Mouse (Mus musculus) Patski (cell line): Measurements from ENCODE around the gene Wfdc15a. TPM values are rescaled to one million over a fixed set of nuclear protein-coding genes. Genes with fewer than 3 reads are reported as not detected.
A peak's percentile ranks its signal among the peaks of the same experiment; 100 is the strongest.

Experiments
- ATAC-seq: fragments of 100-300 bp; one replicate; pipeline ENCODE4 v1.8.0; 2021
- CTCF ChIA-PET: fragments of 350-600 bp; sonication (Branson Sonifier 250); formaldehyde crosslinking; loops from one replicate; lab custom pipeline; 2022; ENCODE audit warnings: inconsistent platforms; lab: Charles Lee
- POLR2A ChIA-PET: fragments of 350-600 bp; sonication (Branson Sonifier 250); formaldehyde crosslinking; loops from one replicate; lab custom pipeline; 2022; ENCODE audit warnings: antibody characterized with exemption, inconsistent platforms; lab: Charles Lee
- DNase-seq: peaks from one replicate; pipeline ENCODE4 v3.0.0-alpha.2; 2011; ENCODE audit warnings: low read depth, low spot score
- H3K27me3 ChIP-seq: fragments of 371-371 bp; one replicate; pipeline ENCODE4 v1.5.1; 2021
- CTCF ChIP-seq: fragments of 100-300 bp; IDR thresholded peaks from one replicate; pipeline ENCODE4 v1.5.1; 2021
- in situ Hi-C: fragments of 300-500 bp; cut with MboI; formaldehyde crosslinking; loops from 3 replicates; pipeline ENCODE4 v1.11.1; 2018; ENCODE audit warnings: low pct_unique_long_range_greater_than_20kb, mixed read lengths
- polyA plus RNA-seq: library from polyadenylated mRNA; unstranded; gene quantifications from one replicate; pipeline ENCODE4 v1.2.3, GENCODE M21; 2021

Gene Wfdc15a
- polyA plus RNA-seq, 1 experiment from 2014 or later: not detected

DNA sequence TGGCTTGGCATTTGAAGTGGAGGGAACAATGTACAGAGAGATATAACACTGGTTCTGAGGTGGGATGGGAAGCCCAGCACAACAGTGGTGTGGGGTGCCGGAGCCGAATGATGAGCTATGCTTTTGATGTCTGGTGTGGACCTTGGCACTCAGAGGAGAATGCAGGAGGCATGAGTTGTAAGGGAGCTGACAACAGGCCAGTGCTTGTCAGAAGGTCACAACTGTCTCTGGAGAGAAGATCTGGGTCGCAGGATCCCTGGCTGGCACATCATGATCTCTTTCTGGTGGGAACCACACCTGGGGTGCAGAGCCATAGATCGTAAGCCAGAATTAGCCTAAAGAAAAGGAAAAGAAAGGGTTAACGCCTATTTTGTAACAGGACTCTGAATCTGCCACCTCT is 22.1 kb downstream of the Wfdc15a start:
- DNase-seq: no peak
- ChIA-PET CTCF (interaction anchor here (2.7 kb wide), 1 partner anchor 51 kb away, joined by 9 read pairs; no protein-coding TSS in a partner anchor), POLR2A (no interaction called here)
- in situ Hi-C loops: no loop called here
- ATAC-seq: no peak
- no peaks in the 10 kb centered on the region for H3K27me3 ChIP-seq
- no peak for TF ChIP-seq CTCF

- CTCF ChIA-PET: interaction anchor here (0.7 to 1.5 kb wide), 5 partner anchors 12 to 57 kb away, joined by 3 to 4 read pairs (median 3); no protein-coding TSS in a partner anchor
- in situ Hi-C loops: no loop called here
- ATAC-seq (no peak), DNase-seq (no peak)
- H3K27me3 ChIP-seq: no peaks in the 10 kb centered on the region
- POLR2A ChIA-PET: no interaction called here
- no peak for TF ChIP-seq CTCF
Observed at GRCm38 (mm10) chr2:164175850-164176249, 24.1 kb downstream of the Wfdc15a start.

DNA sequence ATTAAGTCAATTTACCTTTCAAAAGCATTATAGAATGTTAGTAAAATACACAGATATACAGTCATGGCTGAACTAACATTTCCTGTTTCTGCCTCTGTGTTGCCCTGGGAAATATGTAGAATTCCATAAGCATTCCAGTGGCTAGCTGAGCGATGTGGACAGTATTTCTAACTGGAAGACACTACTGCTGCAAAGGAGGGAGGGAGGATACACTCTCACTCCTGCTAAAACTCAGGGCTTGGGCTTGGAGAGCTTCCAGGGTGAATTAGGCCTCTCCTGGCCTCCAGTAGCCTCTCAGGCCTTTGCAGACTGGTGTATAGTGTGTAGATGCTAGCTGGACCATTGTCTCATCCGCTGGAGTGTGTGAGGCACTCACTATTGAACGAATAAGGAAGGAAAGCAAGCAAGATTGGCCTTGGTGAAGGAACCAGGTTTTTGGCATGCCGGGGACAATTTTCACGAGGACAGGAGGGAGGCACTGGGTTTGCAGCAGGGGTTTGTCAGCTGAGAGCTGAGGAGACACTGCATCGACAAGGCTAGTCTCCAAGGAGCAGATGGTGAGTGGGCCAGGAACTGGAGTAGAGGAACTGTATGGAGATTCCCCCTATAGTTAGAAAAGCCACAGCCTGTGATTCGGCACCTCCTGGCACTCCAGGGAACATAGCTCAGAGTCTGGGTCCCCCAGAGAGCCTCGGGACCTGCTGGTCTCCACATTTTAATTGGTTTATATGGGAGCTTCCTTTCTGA is 25.1 kb downstream of the Wfdc15a start:
- POLR2A ChIA-PET: no interaction called here
- DNase-seq (no peak), ATAC-seq (peak; percentile 47)
- CTCF ChIA-PET: interaction anchor here (1.0 to 1.5 kb wide), 3 partner anchors 13 to 56 kb away, joined by 3 to 4 read pairs (median 3); no protein-coding TSS in a partner anchor
- no peaks in the 10 kb centered on the region for H3K27me3 ChIP-seq
- TF ChIP-seq CTCF: no peak
- in situ Hi-C loops: no loop called here

DNA sequence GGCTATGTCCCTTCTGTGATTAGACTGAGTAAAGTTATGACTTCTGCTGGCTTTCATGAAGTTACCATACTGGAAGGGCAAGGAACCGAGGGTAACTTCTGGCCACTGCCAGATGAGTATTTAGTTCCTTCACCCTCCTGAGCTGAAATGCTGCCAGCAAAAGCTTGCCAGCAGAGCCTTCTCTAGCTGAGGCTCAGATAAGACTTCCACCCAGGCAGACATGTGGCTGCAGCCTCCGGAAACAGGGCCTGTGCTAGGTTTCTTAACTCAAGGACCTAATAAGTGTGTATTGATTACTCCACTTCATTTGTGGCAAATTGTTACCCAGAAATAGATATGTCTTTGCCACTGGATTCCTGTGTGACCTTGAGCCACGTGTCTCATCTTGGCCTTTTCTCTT is 26.5 kb downstream of the Wfdc15a start:
- H3K27me3 ChIP-seq: no peaks in the 10 kb centered on the region
- ChIA-PET CTCF (no interaction called here), POLR2A (no interaction called here)
- ATAC-seq: no peak
- no peak for TF ChIP-seq CTCF
- in situ Hi-C loops: no loop called here
- no peak for DNase-seq

GRCm38 (mm10) chr2:164170902-164171301 is 29.0 kb downstream of the Wfdc15a start, which contains the start of gene Kcns1:
TSS of gene Kcns1 (minus strand) at chr2:164171113.
- no peak for TF ChIP-seq CTCF
- in situ Hi-C loops: no loop called here
- ATAC-seq (no peak), DNase-seq (no peak)
- POLR2A ChIA-PET: no interaction called here
- H3K27me3 ChIP-seq: no peaks in the 10 kb centered on the region
- CTCF ChIA-PET: no interaction called here

- CTCF ChIA-PET: no interaction called here
Observed at GRCm38 (mm10) chr2:164170326-164170725, 29.6 kb downstream of the Wfdc15a start.

GRCm38 (mm10) chr2:164168571-164168946 is 31.4 kb downstream of the Wfdc15a start:
- in situ Hi-C loops: no loop called here
- no peak for ATAC-seq

More at GRCm38 (mm10) chr2:164170326-164170725, 29.6 kb downstream of the Wfdc15a start:
- ATAC-seq (no peak), DNase-seq (no peak)
- in situ Hi-C loops: no loop called here
- POLR2A ChIA-PET: interaction anchor here (0.9 kb wide), 1 partner anchor 15 kb away, joined by 3 read pairs; no protein-coding TSS in a partner anchor
- TF ChIP-seq CTCF: no peak
- H3K27me3 ChIP-seq: no peaks in the 10 kb centered on the region

GRCm38 (mm10) chr2:164167752-164168570 is 32.0 kb downstream of the Wfdc15a start:
- no peak for DNase-seq
- in situ Hi-C loops: no loop called here
- ChIA-PET POLR2A (no interaction called here), CTCF (no interaction called here)
- no peak for ATAC-seq
- H3K27me3 ChIP-seq: no peaks in the 10 kb centered on the region
- TF ChIP-seq CTCF: no peak

More at GRCm38 (mm10) chr2:164168571-164168946, 31.4 kb downstream of the Wfdc15a start:
- no peaks in the 10 kb centered on the region for H3K27me3 ChIP-seq
- ChIA-PET POLR2A (no interaction called here), CTCF (no interaction called here)
- no peak for DNase-seq
- no peak for TF ChIP-seq CTCF

- CTCF ChIA-PET: interaction anchor here (1.3 kb wide), 1 partner anchor 32 kb away, joined by 3 read pairs; no protein-coding TSS in a partner anchor
- no peak for ATAC-seq
Observed at GRCm38 (mm10) chr2:164164941-164165340, 35.0 kb downstream of the Wfdc15a start.

GRCm38 (mm10) chr2:164161515-164162055 is 38.3 kb downstream of the Wfdc15a start:
- no peak for DNase-seq
- H3K27me3 ChIP-seq: no peaks in the 10 kb centered on the region

More at GRCm38 (mm10) chr2:164164941-164165340, 35.0 kb downstream of the Wfdc15a start:
- POLR2A ChIA-PET: no interaction called here
- DNase-seq: no peak
- no peaks in the 10 kb centered on the region for H3K27me3 ChIP-seq
- no peak for TF ChIP-seq CTCF
- in situ Hi-C loops: no loop called here

More at GRCm38 (mm10) chr2:164161515-164162055, 38.3 kb downstream of the Wfdc15a start:
- no peak for ATAC-seq
- no peak for TF ChIP-seq CTCF
- in situ Hi-C loops: no loop called here
- POLR2A ChIA-PET: no interaction called here
- CTCF ChIA-PET: no interaction called here
